Mouse (Mus musculus): Measurements from ENCODE around the gene Colgalt2. TPM values are rescaled to one million over a fixed set of nuclear protein-coding genes. Genes with fewer than 3 reads are reported as not detected.

The Colgalt2 gene
- polyA plus RNA-seq, 1 experiment: 1.1 TPM

GRCm38 (mm10) chr1:152407021-152407946 is 7.7 kb downstream of the Colgalt2 start:
- no peak for DNase-seq
- Histone ChIP-seq H3K4me1 (replicated peaks; ENCODE audit: control insufficient read depth, insufficient read depth, low read length) (no peaks in the 10 kb centered on the region), H3K36me3 (ENCODE audit: control insufficient read depth, insufficient read depth, low read length) (no peaks in the 10 kb centered on the region), H3K27ac (ENCODE audit: control insufficient read depth, insufficient read depth, low read length) (no peak overlapping the region), H3K27me3 (ENCODE audit: control insufficient read depth, insufficient read depth, low read length) (no peaks in the 10 kb centered on the region), H3K4me3 (ENCODE audit: control insufficient read depth, insufficient read depth, low read length) (no peak overlapping the region)
- WGBS: 63% methylated on average over 22 of the region's 22 CpGs
- no peak for TF ChIP-seq POLR2A (IDR thresholded peaks at IDR 0.05; ENCODE audit: control insufficient read depth, extremely low read depth, insufficient read depth, low read length, poor library complexity)
- TF ChIP-seq CTCF (IDR thresholded peaks at IDR 0.05; ENCODE audit: borderline replicate concordance, control insufficient read depth, extremely low read depth, insufficient read depth, low read length, poor library complexity): no peak

- no peak overlapping the region for H3K4me3 ChIP-seq (ENCODE audit: control insufficient read depth, insufficient read depth, low read length)
- TF ChIP-seq POLR2A (IDR thresholded peaks at IDR 0.05; ENCODE audit: control insufficient read depth, extremely low read depth, insufficient read depth, low read length, poor library complexity) (no peak), CTCF (IDR thresholded peaks at IDR 0.05; ENCODE audit: borderline replicate concordance, control insufficient read depth, extremely low read depth, insufficient read depth, low read length, poor library complexity) (no peak)
- H3K4me1 ChIP-seq (replicated peaks; ENCODE audit: control insufficient read depth, insufficient read depth, low read length): no peaks in the 10 kb centered on the region
- DNase-seq: no peak
- H3K27me3 ChIP-seq (ENCODE audit: control insufficient read depth, insufficient read depth, low read length): no peaks in the 10 kb centered on the region
- no peaks in the 10 kb centered on the region for H3K36me3 ChIP-seq (ENCODE audit: control insufficient read depth, insufficient read depth, low read length)
- H3K27ac ChIP-seq (ENCODE audit: control insufficient read depth, insufficient read depth, low read length): no peak overlapping the region
- WGBS: 91% methylated on average over 4 of the region's 4 CpGs
Observed at GRCm38 (mm10) chr1:152409356-152409755, 9.7 kb downstream of the Colgalt2 start.

- TF ChIP-seq POLR2A (IDR thresholded peaks at IDR 0.05; ENCODE audit: control insufficient read depth, extremely low read depth, insufficient read depth, low read length, poor library complexity) (no peak), CTCF (IDR thresholded peaks at IDR 0.05; ENCODE audit: borderline replicate concordance, control insufficient read depth, extremely low read depth, insufficient read depth, low read length, poor library complexity) (no peak)
- no peak for DNase-seq
- 94% methylated on average over 3 of the region's 3 CpGs for WGBS
Observed at GRCm38 (mm10) chr1:152410657-152411056, 11.0 kb downstream of the Colgalt2 start.

GRCm38 (mm10) chr1:152413116-152413515 is 13.5 kb downstream of the Colgalt2 start:
- 98% methylated on average over 2 of the region's 2 CpGs for WGBS
- H3K4me1 ChIP-seq (replicated peaks; ENCODE audit: control insufficient read depth, insufficient read depth, low read length): no peaks in the 10 kb centered on the region
- H3K27me3 ChIP-seq (ENCODE audit: control insufficient read depth, insufficient read depth, low read length): no peaks in the 10 kb centered on the region
- H3K27ac ChIP-seq (ENCODE audit: control insufficient read depth, insufficient read depth, low read length): no peak overlapping the region
- TF ChIP-seq CTCF (IDR thresholded peaks at IDR 0.05; ENCODE audit: borderline replicate concordance, control insufficient read depth, extremely low read depth, insufficient read depth, low read length, poor library complexity) (no peak), POLR2A (IDR thresholded peaks at IDR 0.05; ENCODE audit: control insufficient read depth, extremely low read depth, insufficient read depth, low read length, poor library complexity) (no peak)
- H3K36me3 ChIP-seq (ENCODE audit: control insufficient read depth, insufficient read depth, low read length): no peaks in the 10 kb centered on the region
- H3K4me3 ChIP-seq (ENCODE audit: control insufficient read depth, insufficient read depth, low read length): no peak overlapping the region
- DNase-seq: no peak

More at GRCm38 (mm10) chr1:152410657-152411056, 11.0 kb downstream of the Colgalt2 start:
- Histone ChIP-seq H3K4me1 (replicated peaks; ENCODE audit: control insufficient read depth, insufficient read depth, low read length) (no peaks in the 10 kb centered on the region), H3K4me3 (ENCODE audit: control insufficient read depth, insufficient read depth, low read length) (no peak overlapping the region), H3K27me3 (ENCODE audit: control insufficient read depth, insufficient read depth, low read length) (no peaks in the 10 kb centered on the region), H3K36me3 (ENCODE audit: control insufficient read depth, insufficient read depth, low read length) (no peaks in the 10 kb centered on the region), H3K27ac (ENCODE audit: control insufficient read depth, insufficient read depth, low read length) (no peak overlapping the region)

- Histone ChIP-seq H3K27me3 (ENCODE audit: control insufficient read depth, insufficient read depth, low read length) (no peaks in the 10 kb centered on the region), H3K4me1 (replicated peaks; ENCODE audit: control insufficient read depth, insufficient read depth, low read length) (no peaks in the 10 kb centered on the region), H3K4me3 (ENCODE audit: control insufficient read depth, insufficient read depth, low read length) (no peak overlapping the region), H3K36me3 (ENCODE audit: control insufficient read depth, insufficient read depth, low read length) (no peaks in the 10 kb centered on the region), H3K27ac (ENCODE audit: control insufficient read depth, insufficient read depth, low read length) (no peak overlapping the region)
- no peak for DNase-seq
- WGBS: 85% methylated on average over 1 of the region's 1 CpGs
- TF ChIP-seq POLR2A (IDR thresholded peaks at IDR 0.05; ENCODE audit: control insufficient read depth, extremely low read depth, insufficient read depth, low read length, poor library complexity) (no peak), CTCF (IDR thresholded peaks at IDR 0.05; ENCODE audit: borderline replicate concordance, control insufficient read depth, extremely low read depth, insufficient read depth, low read length, poor library complexity) (no peak)
Observed at GRCm38 (mm10) chr1:152413961-152414360, 14.3 kb downstream of the Colgalt2 start.

- no peak overlapping the region for H3K27ac ChIP-seq (ENCODE audit: control insufficient read depth, insufficient read depth, low read length)
- TF ChIP-seq POLR2A (IDR thresholded peaks at IDR 0.05; ENCODE audit: control insufficient read depth, extremely low read depth, insufficient read depth, low read length, poor library complexity): no peak
- TF ChIP-seq CTCF (IDR thresholded peaks at IDR 0.05; ENCODE audit: borderline replicate concordance, control insufficient read depth, extremely low read depth, insufficient read depth, low read length, poor library complexity): no peak
- DNase-seq: no peak
- H3K4me1 ChIP-seq (replicated peaks; ENCODE audit: control insufficient read depth, insufficient read depth, low read length): no peaks in the 10 kb centered on the region
- no peak overlapping the region for H3K4me3 ChIP-seq (ENCODE audit: control insufficient read depth, insufficient read depth, low read length)
- no peaks in the 10 kb centered on the region for H3K27me3 ChIP-seq (ENCODE audit: control insufficient read depth, insufficient read depth, low read length)
- WGBS: 94% methylated on average over 10 of the region's 10 CpGs
- no peaks in the 10 kb centered on the region for H3K36me3 ChIP-seq (ENCODE audit: control insufficient read depth, insufficient read depth, low read length)
Observed at GRCm38 (mm10) chr1:152414451-152414850, 14.8 kb downstream of the Colgalt2 start.

Data from thymus, adult 2 months (tissue).